Mouse (Mus musculus) adrenal gland, postnatal 4 days (tissue): Measurements from ENCODE around the gene Ldb3. TPM values are rescaled to one million over a fixed set of nuclear protein-coding genes. Genes with fewer than 3 reads are reported as not detected.

ENCODE experiments used
- total RNA-seq, 2 experiments: library from RNA; stranded (reverse); gene quantifications; 2 replicates each; pipeline ENCODE4 v1.2.3; 2021

The Ldb3 gene
- total RNA-seq, 2 experiments from 2014 or later: 14.3 to 37.2 TPM

Other genes with a start within 250 kb of the Ldb3 start
- not detected for gene Fam25c, start 233.2 kb downstream of the Ldb3 start, total RNA-seq
- gene Sncg, start 213.9 kb downstream of the Ldb3 start, total RNA-seq: 10 to 100 TPM; 17.2 to 45.8 TPM
- 10 to 100 TPM; 26.0 to 28.3 TPM for gene Mmrn2, start 213.2 kb downstream of the Ldb3 start, total RNA-seq
- 10 to 100 TPM; 79.7 to 81.9 TPM for gene Bmpr1a, start 85.3 kb downstream of the Ldb3 start, total RNA-seq
- not detected for gene 9230112D13Rik, start 65.9 kb downstream of the Ldb3 start, total RNA-seq
- not detected for gene Opn4, start 11.5 kb upstream of the Ldb3 start, total RNA-seq
- 10 to 100 TPM; 90.8 to 95.2 TPM for gene Wapl, start 85.2 kb upstream of the Ldb3 start, total RNA-seq
- gene Grid1, start 231.4 kb upstream of the Ldb3 start, total RNA-seq: 1 to 10 TPM in 1 of 2 experiments, under 1 TPM in 1; 0.65 to 2.1 TPM